Mouse (Mus musculus) thymus, adult 2 months (tissue): ENCODE data around the gene Marcks. TPM values are rescaled to one million over a fixed set of nuclear protein-coding genes. Genes with fewer than 3 reads are reported as not detected.

ENCODE experiments used
- DNase-seq: peaks from one replicate; pipeline ENCODE4 v3.0.0; 2021
- H3K27ac ChIP-seq: fragments of 200-500 bp; 2 replicates; pipeline ENCODE4 v1.5.1; 2012; ENCODE audit warnings: low read length, control low read depth; ENCODE audit not compliant: control insufficient read depth, insufficient read depth
- H3K27me3 ChIP-seq: fragments of 200-500 bp; 2 replicates; pipeline ENCODE4 v1.6.1; 2012; ENCODE audit warnings: mild to moderate bottlenecking, low read length, moderate library complexity, mixed read lengths; ENCODE audit not compliant: control insufficient read depth, insufficient read depth
- H3K36me3 ChIP-seq: fragments of 200-500 bp; 2 replicates; pipeline ENCODE4 v1.6.1; 2012; ENCODE audit warnings: mild to moderate bottlenecking, low read length, moderate library complexity; ENCODE audit not compliant: control insufficient read depth, insufficient read depth
- H3K4me1 ChIP-seq: fragments of 200-500 bp; replicated peaks from 2 replicates; pipeline ENCODE4 v1.6.1; 2012; ENCODE audit warnings: low read length; ENCODE audit not compliant: control insufficient read depth, insufficient read depth
- H3K4me3 ChIP-seq: fragments of 200-500 bp; 2 replicates; pipeline ENCODE4 v1.5.1; 2012; ENCODE audit warnings: mild to moderate bottlenecking, low read length, control low read depth, moderate library complexity; ENCODE audit not compliant: control insufficient read depth, insufficient read depth
- CTCF ChIP-seq: fragments of 200-500 bp; IDR thresholded peaks from 2 replicates; pipeline ENCODE4 v1.5.1; 2012; ENCODE audit warnings: mild to moderate bottlenecking, control low read depth, low read length, moderate library complexity, borderline replicate concordance; ENCODE audit not compliant: control insufficient read depth, poor library complexity, insufficient read depth; ENCODE audit errors: extremely low read depth
- POLR2A ChIP-seq: fragments of 200-500 bp; IDR thresholded peaks from 2 replicates; pipeline ENCODE4 v1.6.1; 2012; ENCODE audit warnings: mild to moderate bottlenecking, low read length, control low read depth, moderate library complexity; ENCODE audit not compliant: control insufficient read depth, poor library complexity, insufficient read depth; ENCODE audit errors: extremely low read depth
- WGBS: fragments of 180-500 bp; shearing (Covaris S2); methylation state at CpG from one replicate; pipeline ENCODE4 v1.1.7; 2018; 5-methylcytosine and 5-hydroxymethylcytosine counted together
- polyA plus RNA-seq: library from polyadenylated mRNA; depleted of rRNA; stranded (reverse); fragments of >200 nt; gene quantifications from 2 replicates; pipeline ENCODE4 v1.2.3, GENCODE M21; 2012

Gene Marcks
- polyA plus RNA-seq, 1 experiment = 47.7 TPM

- H3K4me3 ChIP-seq = no peak overlapping the region
- no peaks in the 10 kb centered on the region for H3K4me1 ChIP-seq
- H3K27me3 ChIP-seq = no peaks in the 10 kb centered on the region
- 97% methylated on average over 3 of the region's 3 CpGs for WGBS
- no peak for DNase-seq
- peaks cover 3% of the 10 kb centered on the region; the same call in 1 of the 2 replicates for H3K36me3 ChIP-seq
- no peak overlapping the region for H3K27ac ChIP-seq
- TF ChIP-seq POLR2A (no peak), CTCF (no peak)
These were observed 9.1 kb downstream of the Marcks start for GRCm38 (mm10) chr10:37129652-37130051.

- no peak overlapping the region for H3K27ac ChIP-seq
- no peak overlapping the region for H3K4me3 ChIP-seq
- no peaks in the 10 kb centered on the region for H3K4me1 ChIP-seq
- 87% methylated on average over 2 of the region's 2 CpGs for WGBS
- DNase-seq = no peak
- no peaks in the 10 kb centered on the region for H3K36me3 ChIP-seq
- no peaks in the 10 kb centered on the region for H3K27me3 ChIP-seq
- TF ChIP-seq POLR2A (no peak), CTCF (no peak)
These were observed 23.4 kb downstream of the Marcks start for GRCm38 (mm10) chr10:37115329-37115728.

- H3K4me3 ChIP-seq = no peak overlapping the region
- TF ChIP-seq POLR2A (no peak), CTCF (no peak)
- H3K4me1 ChIP-seq = no peaks in the 10 kb centered on the region
- no peak overlapping the region for H3K27ac ChIP-seq
- no peaks in the 10 kb centered on the region for H3K27me3 ChIP-seq
- no peak for DNase-seq
- WGBS = 64% methylated on average over 4 of the region's 4 CpGs
- H3K36me3 ChIP-seq = no peaks in the 10 kb centered on the region
These were observed 25.9 kb downstream of the Marcks start for GRCm38 (mm10) chr10:37112812-37113211.

GRCm38 (mm10) chr10:37112362-37112761 is 26.4 kb downstream of the Marcks start:
- Histone ChIP-seq H3K27ac (no peak overlapping the region), H3K4me3 (no peak overlapping the region), H3K4me1 (no peaks in the 10 kb centered on the region), H3K36me3 (no peaks in the 10 kb centered on the region), H3K27me3 (no peaks in the 10 kb centered on the region)
- DNase-seq = no peak
- 71% methylated on average over 3 of the region's 3 CpGs for WGBS
- no peak for TF ChIP-seq POLR2A

GRCm38 (mm10) chr10:37111432-37111831 is 27.3 kb downstream of the Marcks start:
- Histone ChIP-seq H3K27me3 (no peaks in the 10 kb centered on the region), H3K27ac (no peak overlapping the region), H3K36me3 (no peaks in the 10 kb centered on the region), H3K4me1 (no peaks in the 10 kb centered on the region), H3K4me3 (no peak overlapping the region)
- DNase-seq = no peak
- TF ChIP-seq POLR2A = no peak
- no peak for TF ChIP-seq CTCF
- 82% methylated on average over 2 of the region's 2 CpGs for WGBS

GRCm38 (mm10) chr10:37106871-37107627 is 31.7 kb downstream of the Marcks start:
- TF ChIP-seq CTCF (no peak), POLR2A (no peak)
- 84% methylated on average over 4 of the region's 4 CpGs for WGBS
- Histone ChIP-seq H3K36me3 (no peaks in the 10 kb centered on the region), H3K4me1 (no peaks in the 10 kb centered on the region), H3K27me3 (no peaks in the 10 kb centered on the region), H3K4me3 (no peak overlapping the region), H3K27ac (no peak overlapping the region)
- DNase-seq = no peak

GRCm38 (mm10) chr10:37106303-37106702 is 32.4 kb downstream of the Marcks start:
- H3K4me1 ChIP-seq = no peaks in the 10 kb centered on the region
- H3K27me3 ChIP-seq = no peaks in the 10 kb centered on the region
- no peak overlapping the region for H3K27ac ChIP-seq
- 90% methylated on average over 8 of the region's 8 CpGs for WGBS
- TF ChIP-seq POLR2A (no peak), CTCF (no peak)
- no peak overlapping the region for H3K4me3 ChIP-seq
- no peak for DNase-seq
- H3K36me3 ChIP-seq = no peaks in the 10 kb centered on the region
